Mouse (Mus musculus) myocyte (in vitro differentiated cells): Measurements from ENCODE around the gene Samd5.

Experiments
- E2F4 ChIP-seq: IDR thresholded peaks from one replicate; pipeline ENCODE4 v1.6.1; 2011; ENCODE audit warnings: mild to moderate bottlenecking, control low read depth, moderate library complexity; ENCODE audit not compliant: insufficient read depth
- MAX ChIP-seq: IDR thresholded peaks from one replicate; pipeline ENCODE4 v1.6.1; 2011; ENCODE audit warnings: low read depth, mild to moderate bottlenecking, control low read depth
- MYOD1 ChIP-seq, 3 experiments: IDR thresholded peaks; one replicate each; pipeline ENCODE4 v1.6.1; 2011; ENCODE audit warnings: control low read depth in 2 of 3, low read depth in 2 of 3, mild to moderate bottlenecking in 2 of 3, moderate library complexity in 1 of 3; ENCODE audit not compliant: insufficient read length in 2 of 3, control insufficient read depth in 1 of 3
- MYOG ChIP-seq, 3 experiments: IDR thresholded peaks; one replicate each; pipeline ENCODE4 v1.6.1; 2011; ENCODE audit warnings: control low read depth in 2 of 3, low read depth in 2 of 3, mild to moderate bottlenecking in 2 of 3; ENCODE audit not compliant: insufficient read length in 2 of 3, control insufficient read depth in 1 of 3, insufficient read depth in 1 of 3
- POLR2A ChIP-seq: IDR thresholded peaks from one replicate; pipeline ENCODE4 v1.6.1; 2011; ENCODE audit warnings: low read depth, mild to moderate bottlenecking, control low read depth, moderate library complexity; ENCODE audit not compliant: insufficient read length
- POLR2AphosphoS2 ChIP-seq: IDR thresholded peaks from one replicate; pipeline ENCODE4 v1.6.1; 2011; ENCODE audit warnings: low read depth, control low read depth; ENCODE audit not compliant: insufficient read length
- REST ChIP-seq: IDR thresholded peaks from one replicate; pipeline ENCODE4 v1.6.1; 2011; ENCODE audit warnings: mild to moderate bottlenecking, control low read depth, moderate library complexity; ENCODE audit not compliant: insufficient read depth, insufficient read length
- TCF12 ChIP-seq: IDR thresholded peaks from one replicate; pipeline ENCODE4 v1.6.1; 2011; ENCODE audit warnings: mild to moderate bottlenecking, control low read depth; ENCODE audit not compliant: poor library complexity, insufficient read depth, severe bottlenecking
- TCF3 ChIP-seq: IDR thresholded peaks from one replicate; pipeline ENCODE4 v1.6.1; 2011; ENCODE audit warnings: low read depth, control low read depth; ENCODE audit not compliant: insufficient read length
- USF1 ChIP-seq: IDR thresholded peaks from one replicate; pipeline ENCODE4 v1.6.1; 2011; ENCODE audit warnings: low read depth, mild to moderate bottlenecking, control low read depth, moderate library complexity

GRCm38 (mm10) chr10:9678071-9678470 lies 3.1 kb upstream of the Samd5 start:
- TF ChIP-seq POLR2A (no peak), POLR2AphosphoS2 (no peak), MYOG (IDR thresholded peaks at IDR 0.05; ENCODE audit: control insufficient read depth in 1 of 3, insufficient read depth in 1 of 3, insufficient read length in 2 of 3, low read depth in 2 of 3) (no peak), MAX (no peak), TCF3 (no peak), MYOD1 (IDR thresholded peaks at IDR 0.05; ENCODE audit: control insufficient read depth in 1 of 3, insufficient read length in 2 of 3, low read depth in 2 of 3) (no peak), E2F4 (no peak), USF1 (no peak), REST (no peak), TCF12 (no peak)
